Mouse (Mus musculus): ENCODE measurements around the gene Ipo13.
A peak's percentile ranks its signal among the peaks of the same experiment; 100 is the strongest.

Ipo13 gene

GRCm38 (mm10) chr4:117882701-117883691 lies 31.8 kb downstream of the Ipo13 start, which contains the start of gene B4galt2:
Gene B4galt2 (minus strand): TSS chr4:117883487.
- peak; percentile 67 for DNase-seq (ENCODE audit: low spot score)

- DNase-seq (ENCODE audit: low spot score): no peak
These were observed 36.1 kb downstream of the Ipo13 start for GRCm38 (mm10) chr4:117878703-117879102.

- DNase-seq (ENCODE audit: low spot score): no peak
These were observed 36.5 kb downstream of the Ipo13 start for GRCm38 (mm10) chr4:117878301-117878700.

- no peak for DNase-seq (ENCODE audit: low spot score)
These were observed 41.2 kb downstream of the Ipo13 start for GRCm38 (mm10) chr4:117873615-117874014.

- DNase-seq (ENCODE audit: low spot score): peak; percentile 39
These were observed 42.3 kb downstream of the Ipo13 start, which contains the start of gene Ccdc24 for GRCm38 (mm10) chr4:117872471-117872886. Gene Ccdc24 (minus strand): TSS chr4:117872557.

GRCm38 (mm10) chr4:117871787-117872186 lies 43.0 kb downstream of the Ipo13 start:
- no peak for DNase-seq (ENCODE audit: low spot score)

GRCm38 (mm10) chr4:117870437-117870836 lies 44.4 kb downstream of the Ipo13 start:
- no peak for DNase-seq (ENCODE audit: low spot score)

GRCm38 (mm10) chr4:117869317-117869716 lies 45.5 kb downstream of the Ipo13 start:
- no peak for DNase-seq (ENCODE audit: low spot score)

GRCm38 (mm10) chr4:117867823-117868222 lies 47.0 kb downstream of the Ipo13 start:
- DNase-seq (ENCODE audit: low spot score): peak; percentile 35

- DNase-seq (ENCODE audit: low spot score): no peak
These were observed 47.8 kb downstream of the Ipo13 start for GRCm38 (mm10) chr4:117867000-117867399.

- DNase-seq (ENCODE audit: low spot score): no peak
These were observed 48.7 kb downstream of the Ipo13 start for GRCm38 (mm10) chr4:117866083-117866482.

GRCm38 (mm10) chr4:117862823-117863222 lies 52.0 kb downstream of the Ipo13 start:
- DNase-seq (ENCODE audit: low spot score): no peak

GRCm38 (mm10) chr4:117860570-117860969 lies 54.2 kb downstream of the Ipo13 start:
- DNase-seq (ENCODE audit: low spot score): no peak

- no peak for DNase-seq (ENCODE audit: low spot score)
These were observed 56.0 kb downstream of the Ipo13 start for GRCm38 (mm10) chr4:117858794-117859193.

GRCm38 (mm10) chr4:117855146-117855545 lies 59.7 kb downstream of the Ipo13 start:
- no peak for DNase-seq (ENCODE audit: low spot score)

GRCm38 (mm10) chr4:117852152-117852868 lies 62.5 kb downstream of the Ipo13 start:
- no peak for DNase-seq (ENCODE audit: low spot score)

- no peak for DNase-seq (ENCODE audit: low spot score)
These were observed 63.9 kb downstream of the Ipo13 start for GRCm38 (mm10) chr4:117850871-117851270.

- no peak for DNase-seq (ENCODE audit: low spot score)
These were observed 64.6 kb downstream of the Ipo13 start for GRCm38 (mm10) chr4:117850176-117850575.

GRCm38 (mm10) chr4:117849506-117849905 lies 65.3 kb downstream of the Ipo13 start:
- DNase-seq (ENCODE audit: low spot score): no peak

- no peak for DNase-seq (ENCODE audit: low spot score)
These were observed 65.7 kb downstream of the Ipo13 start for GRCm38 (mm10) chr4:117849063-117849462.

GRCm38 (mm10) chr4:117847011-117847410 lies 67.8 kb downstream of the Ipo13 start:
- DNase-seq (ENCODE audit: low spot score): no peak

- DNase-seq (ENCODE audit: low spot score): no peak
These were observed 68.5 kb downstream of the Ipo13 start for GRCm38 (mm10) chr4:117846261-117846660.

GRCm38 (mm10) chr4:117845316-117845715 lies 69.5 kb downstream of the Ipo13 start:
- no peak for DNase-seq (ENCODE audit: low spot score)

Data from yolk sac, embryonic 10.5 days (tissue).